In genomic region chr11:120259792-120260768, GRCm38 (mm10) we compare ENCODE assay signal across 9 mouse cellular contexts. TPM values are rescaled to one million over a fixed set of nuclear protein-coding genes. Genes with fewer than 3 reads are reported as not detected.
A peak's percentile ranks its signal among the peaks of the same experiment; 100 is the strongest.
DNase-seq lines count a peak whose midpoint lies in the region; ATAC-seq and TF ChIP-seq lines count a peak whose summit lies in the region.
"Had no signal": no experiment of that assay in that cellular context is flagged by ENCODE, and none has a peak within 500 bp of the region (broad histone marks: within the 10 kb centered on the region; RNA-seq: fewer than 3 reads in every experiment).

No protein-coding gene starts in this region.

- WGBS in lung, adult 2 months, result 53% methylated on average over 25 of the region's 25 CpGs
- WGBS in neural tube, embryonic 13.5 days, result 54% methylated on average over 25 of the region's 25 CpGs

- TF ChIP-seq CTCF in lung, adult 2 months (IDR thresholded peaks at IDR 0.05; ENCODE audit: insufficient read depth, low read length), result no peak

- H3K27me3 ChIP-seq in neural tube, embryonic 13.5 days, result peaks cover 3% of the 10 kb centered on the region

- H3K4me2 ChIP-seq in neural tube, embryonic 13.5 days, result 0 out of 2 replicates have a peak overlapping the region, but pooled peaks have one; percentile 4

- no peak for TF ChIP-seq POLR2A in lung, adult 2 months (IDR thresholded peaks at IDR 0.05; ENCODE audit: borderline replicate concordance, extremely low read depth, low read depth, low read length)

- H3K9ac ChIP-seq in neural tube, embryonic 13.5 days, result no peak overlapping the region
- H3K9ac ChIP-seq: liver, embryonic 14.5 days had no signal

- ATAC-seq in neural tube, embryonic 13.5 days (ENCODE audit: low read depth), result no peak

- H3K4me1 ChIP-seq in lung, adult 2 months (ENCODE audit: control insufficient read depth, insufficient read depth, low read length), result peaks cover 43% of the 10 kb centered on the region
- peaks cover 100% of the 10 kb centered on the region for H3K4me1 ChIP-seq in neural tube, embryonic 13.5 days (replicated peaks)

- peak; percentile 51 for DNase-seq in adrenal gland, adult 2 months
- no peak for DNase-seq in adrenal gland, postnatal 25 days
- peak; percentile 62 to 67 for DNase-seq in lung, adult 18-20 months
- DNase-seq in lung, adult 2 months, result no peak
- peak; percentile 85 to 86 for DNase-seq in kidney, postnatal 36 days
- DNase-seq in spleen, postnatal 10 days (ENCODE audit: low spot score in 2 of 2), result no peak
- DNase-seq in thymus, postnatal 10 days (ENCODE audit: low spot score in 2 of 2), result no peak

- no peak overlapping the region for H3K4me3 ChIP-seq in lung, adult 2 months (replicated peaks; ENCODE audit: extremely low read depth, low read depth, low read length)
- no peak overlapping the region for H3K4me3 ChIP-seq in neural tube, embryonic 13.5 days

- peak overlapping the region; percentile 86 for H3K27ac ChIP-seq in neural tube, embryonic 13.5 days (replicated peaks)
- H3K27ac ChIP-seq: liver, embryonic 14.5 days had no signal

- no peaks in the 10 kb centered on the region for H3K9me3 ChIP-seq in neural tube, embryonic 13.5 days

- peaks cover 12% of the 10 kb centered on the region for H3K36me3 ChIP-seq in neural tube, embryonic 13.5 days

RNA-seq across cellular contexts. Expression of gene Bahcc1, which starts 27.3 kb away (rescaled TPM):
- 10 to 100 TPM in 1 of 2 experiments, 1 to 10 TPM in 1; 9.2 to 21.9 TPM for total RNA-seq in adrenal gland, adult 2 months (2021)
- 17.9 and 19.5 TPM in 2 replicates for polyA plus RNA-seq in adrenal gland, adult 2 months (2012; rRNA removed)
- 23.8 and 25.8 TPM in 2 replicates for total RNA-seq in adrenal gland, postnatal 25 days (2021)
- polyA plus RNA-seq in lung, adult 2 months (2012; rRNA removed), result 10.8 and 12.4 TPM in 2 replicates
- polyA plus RNA-seq in neural tube, embryonic 13.5 days (2015; fragmentation: Nextera tagmentation; extraction: Ambion mirVana), result 13.6 and 15.3 TPM in 2 replicates

Comparison
In these comparisons a context has a peak if more than half of its experiments do, and no peak if none do; other contexts are left out.
1. DNase-seq: peak in adrenal gland, adult 2 months (single experiment), lung, adult 18-20 months (2 of 2) and kidney, postnatal 36 days (2 of 2); none in adrenal gland, postnatal 25 days (single experiment), lung, adult 2 months (single experiment), spleen, postnatal 10 days (0 of 2) and thymus, postnatal 10 days (0 of 2).